Mouse (Mus musculus) neural tube, embryonic 12.5 days (tissue): ENCODE results near the gene Zfp706. TPM values are rescaled to one million over a fixed set of nuclear protein-coding genes. Genes with fewer than 3 reads are reported as not detected.
A peak's percentile ranks its signal among the peaks of the same experiment; 100 is the strongest.

ENCODE experiments used
- ATAC-seq: fragments of 200-750 bp; cut with Nextera tagmentation; 2 replicates; pipeline ENCODE4 v1.8.0; 2017; ENCODE audit warnings: low read depth, mild to moderate bottlenecking, moderate TSS enrichment, moderate library complexity; ENCODE audit not compliant: low FRiP score
- H3K27ac ChIP-seq: fragments of 300-500 bp; sonication (generic); 2 replicates; pipeline ENCODE4 v1.5.1; 2016
- H3K27me3 ChIP-seq: fragments of 300-500 bp; sonication (generic); replicated peaks from 2 replicates; pipeline ENCODE4 v1.6.1; 2016; ENCODE audit warnings: mild to moderate bottlenecking
- H3K36me3 ChIP-seq: fragments of 300-500 bp; sonication (generic); 2 replicates; pipeline ENCODE4 v1.6.1; 2016; ENCODE audit warnings: mild to moderate bottlenecking
- H3K4me1 ChIP-seq: fragments of 300-500 bp; sonication (generic); 2 replicates; pipeline ENCODE4 v1.6.1; 2016
- H3K4me2 ChIP-seq: fragments of 300-500 bp; sonication (generic); replicated peaks from 2 replicates; pipeline ENCODE4 v1.6.1; 2016; ENCODE audit warnings: mild to moderate bottlenecking
- H3K4me3 ChIP-seq: fragments of 300-500 bp; sonication (generic); 2 replicates; pipeline ENCODE4 v1.5.1; 2016
- H3K9ac ChIP-seq: fragments of 300-500 bp; sonication (generic); 2 replicates; pipeline ENCODE4 v1.6.1; 2016; ENCODE audit warnings: mild to moderate bottlenecking
- H3K9me3 ChIP-seq: fragments of 300-500 bp; sonication (generic); 2 replicates; pipeline ENCODE4 v1.6.1; 2016; ENCODE audit warnings: mild to moderate bottlenecking
- WGBS: fragments of 180-500 bp; shearing (Covaris S2); methylation state at CpG from one replicate; pipeline ENCODE4 v1.1.7; 2016; 5-methylcytosine and 5-hydroxymethylcytosine counted together
- polyA plus RNA-seq: library from polyadenylated mRNA; unstranded; fragments of >200 nt; fragmentation: Nextera tagmentation; extraction: Ambion mirVana; gene quantifications from 2 replicates; pipeline ENCODE4 v1.2.1, GENCODE M21; 2016

Zfp706 gene
- polyA plus RNA-seq, 1 experiment from 2014 or later = 432 TPM

DNA sequence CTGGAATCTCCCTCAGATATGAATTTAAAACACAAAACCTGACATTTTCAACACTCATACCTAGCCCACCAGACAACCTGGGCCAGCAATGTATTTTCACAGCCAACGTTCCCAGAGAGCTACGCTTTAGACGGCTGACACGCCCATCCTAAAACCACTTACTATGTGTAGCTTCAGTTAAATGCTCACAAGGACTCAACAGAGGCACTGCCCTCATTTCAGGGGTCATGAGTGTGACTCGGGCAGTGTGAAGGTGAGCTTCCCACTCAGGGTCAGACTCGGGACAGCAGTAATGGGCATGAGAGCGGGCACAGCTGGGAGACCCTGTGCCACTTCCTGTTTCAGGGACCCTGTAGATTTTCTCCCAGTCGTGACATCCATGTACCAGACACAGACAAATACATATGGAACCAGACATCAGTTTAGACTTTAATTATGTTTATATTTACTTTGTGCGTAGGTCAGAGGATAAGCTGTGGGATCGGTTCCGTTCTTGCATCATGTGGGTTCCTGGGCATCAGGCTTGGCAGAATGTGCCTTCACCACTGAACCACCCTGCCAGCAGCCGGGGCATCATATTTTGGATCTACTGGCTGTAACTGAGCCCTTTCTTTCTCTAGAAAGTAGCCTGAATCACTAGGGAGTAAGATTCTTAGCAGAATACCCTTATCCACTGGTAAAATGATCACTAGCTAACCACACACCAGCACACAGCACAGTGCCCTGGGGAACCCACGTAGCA lies 19.4 kb downstream of the Zfp706 start:
- 90% methylated on average over 13 of the region's 13 CpGs for WGBS
- no peak overlapping the region for H3K4me3 ChIP-seq
- H3K27me3 ChIP-seq = no peaks in the 10 kb centered on the region
- ATAC-seq = no peak
- H3K36me3 ChIP-seq = no peaks in the 10 kb centered on the region
- H3K9ac ChIP-seq = no peak overlapping the region
- H3K27ac ChIP-seq = no peak overlapping the region
- no peaks in the 10 kb centered on the region for H3K9me3 ChIP-seq
- H3K4me2 ChIP-seq = no peak overlapping the region
- peaks cover 22% of the 10 kb centered on the region for H3K4me1 ChIP-seq

DNA sequence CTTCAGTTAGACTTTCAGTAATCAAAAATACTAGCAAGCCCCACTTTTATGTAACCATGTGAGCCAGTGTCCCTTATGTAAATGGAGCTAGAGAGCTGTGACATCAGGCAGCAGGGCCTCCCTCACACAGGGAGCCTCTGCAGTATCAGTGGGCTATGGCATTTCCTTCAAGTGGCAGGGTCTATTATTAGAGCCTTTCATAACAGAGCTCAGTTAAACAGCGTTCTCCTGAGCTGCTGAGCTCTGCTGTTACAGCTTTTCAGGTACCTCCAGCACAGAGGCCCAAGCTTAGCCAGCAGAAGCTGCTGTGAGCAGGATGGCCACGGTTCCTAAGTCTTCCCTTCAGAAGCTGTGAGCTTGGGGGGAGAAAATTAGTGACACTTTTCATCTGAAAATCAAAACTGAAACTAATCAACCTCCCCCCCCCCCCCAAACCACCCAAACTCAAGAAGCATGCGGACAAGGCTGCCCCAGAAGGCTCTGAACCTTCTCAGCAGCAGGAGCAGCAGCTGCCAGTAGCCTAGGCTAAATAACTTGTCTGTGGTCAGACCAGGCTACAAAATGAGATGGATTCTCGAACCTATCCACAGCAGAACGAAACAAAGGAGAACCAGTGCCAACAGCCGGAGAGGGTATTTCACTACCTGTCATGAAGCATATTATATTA lies 20.2 kb downstream of the Zfp706 start:
- H3K4me1 ChIP-seq = peaks cover 22% of the 10 kb centered on the region
- ATAC-seq = no peak

DNA sequence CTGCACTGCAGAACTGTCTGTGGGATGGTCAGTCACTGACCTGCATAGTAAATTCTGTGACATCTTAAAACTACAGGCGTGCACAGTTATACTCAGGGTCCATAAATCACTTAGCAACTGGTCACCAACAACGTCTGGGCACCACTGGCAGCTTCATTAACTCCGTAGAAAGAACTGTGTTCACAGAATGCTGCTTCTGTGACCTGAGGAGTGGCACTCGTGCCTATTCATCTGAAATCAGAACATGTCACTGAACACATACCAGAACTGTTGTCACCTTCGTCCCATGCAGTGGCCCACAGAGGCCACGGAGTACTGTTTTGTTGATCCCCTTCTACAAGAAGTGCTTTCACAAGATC lies 22.0 kb downstream of the Zfp706 start:
- no peaks in the 10 kb centered on the region for H3K9me3 ChIP-seq
- no peaks in the 10 kb centered on the region for H3K36me3 ChIP-seq
- H3K9ac ChIP-seq = no peak overlapping the region
- H3K4me1 ChIP-seq = peaks cover 18% of the 10 kb centered on the region
- H3K4me2 ChIP-seq = no peak overlapping the region
- no peaks in the 10 kb centered on the region for H3K27me3 ChIP-seq
- peak; percentile 57; the same call in 1 of the 2 replicates for ATAC-seq
- no peak overlapping the region for H3K4me3 ChIP-seq
- 37% methylated on average over 6 of the region's 6 CpGs for WGBS
- no peak overlapping the region for H3K27ac ChIP-seq

More for the DNA sequence above, 20.2 kb downstream of the Zfp706 start:
- no peaks in the 10 kb centered on the region for H3K36me3 ChIP-seq
- WGBS = 70% methylated on average over 6 of the region's 6 CpGs
- H3K9ac ChIP-seq = no peak overlapping the region
- H3K4me2 ChIP-seq = no peak overlapping the region
- no peaks in the 10 kb centered on the region for H3K27me3 ChIP-seq
- no peak overlapping the region for H3K4me3 ChIP-seq
- no peaks in the 10 kb centered on the region for H3K9me3 ChIP-seq
- no peak overlapping the region for H3K27ac ChIP-seq

DNA sequence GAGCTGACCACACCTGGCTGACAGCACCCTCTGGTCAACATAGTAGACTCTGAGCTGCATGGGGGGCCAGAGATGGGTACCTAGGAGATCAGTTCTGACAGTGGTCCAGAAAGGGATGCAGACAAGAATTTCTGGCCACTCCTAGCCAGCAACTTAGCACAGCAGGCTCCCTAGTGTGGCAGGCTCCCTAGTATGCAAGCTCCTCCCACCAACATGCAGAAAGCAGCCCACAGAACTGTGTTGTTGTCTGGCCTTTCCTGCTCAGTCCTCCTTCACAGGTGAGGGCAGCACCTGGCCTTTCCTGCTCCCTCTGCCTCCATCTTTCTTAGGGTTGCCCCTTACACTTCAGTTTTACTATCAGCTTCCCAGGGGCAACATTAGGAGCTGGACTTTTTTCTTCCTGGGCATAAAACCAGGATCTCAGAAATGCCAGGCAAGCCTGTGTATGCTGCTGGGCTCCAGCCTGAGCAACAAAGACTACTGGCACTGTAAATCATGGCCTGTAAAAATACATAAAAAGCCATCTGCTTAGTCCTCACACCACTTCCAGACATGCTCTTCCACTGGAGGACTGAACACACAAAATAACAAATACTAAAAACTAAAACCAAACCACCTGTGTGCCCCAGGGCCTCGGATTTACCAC lies 22.5 kb downstream of the Zfp706 start:
- WGBS = 62% methylated on average over 1 of the region's 1 CpGs
- Histone ChIP-seq H3K4me3 (no peak overlapping the region), H3K9me3 (no peaks in the 10 kb centered on the region), H3K9ac (no peak overlapping the region), H3K4me2 (no peak overlapping the region), H3K36me3 (no peaks in the 10 kb centered on the region), H3K4me1 (peaks cover 21% of the 10 kb centered on the region), H3K27ac (no peak overlapping the region), H3K27me3 (no peaks in the 10 kb centered on the region)
- 0 out of 2 replicates have a peak, but pooled peaks have one; percentile 2 for ATAC-seq

DNA sequence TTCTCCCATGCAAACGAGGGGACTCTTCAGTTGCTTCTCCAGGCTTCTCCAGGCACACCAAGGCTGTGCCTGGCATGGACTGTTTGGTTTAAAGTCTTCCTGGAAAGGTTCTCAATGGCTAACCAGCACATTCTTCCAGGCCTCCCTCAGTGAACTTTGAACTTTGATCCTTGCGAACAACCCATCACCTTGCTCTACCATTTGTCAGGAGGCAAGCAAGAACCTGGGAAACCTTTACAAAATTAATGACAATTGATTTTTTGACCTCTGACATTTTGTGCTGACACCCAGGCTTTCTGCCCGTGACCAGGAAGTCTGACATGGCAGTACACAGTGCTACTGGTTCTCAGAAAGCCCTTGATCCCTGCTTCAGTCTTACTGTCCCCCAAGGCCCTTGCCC lies 24.1 kb downstream of the Zfp706 start:
- WGBS = 62% methylated on average over 3 of the region's 3 CpGs
- no peak overlapping the region for H3K27ac ChIP-seq
- H3K27me3 ChIP-seq = no peaks in the 10 kb centered on the region
- H3K36me3 ChIP-seq = no peaks in the 10 kb centered on the region
- no peak for ATAC-seq
- H3K9me3 ChIP-seq = no peaks in the 10 kb centered on the region
- no peak overlapping the region for H3K4me2 ChIP-seq
- peaks cover 25% of the 10 kb centered on the region for H3K4me1 ChIP-seq
- H3K9ac ChIP-seq = no peak overlapping the region
- H3K4me3 ChIP-seq = no peak overlapping the region

DNA sequence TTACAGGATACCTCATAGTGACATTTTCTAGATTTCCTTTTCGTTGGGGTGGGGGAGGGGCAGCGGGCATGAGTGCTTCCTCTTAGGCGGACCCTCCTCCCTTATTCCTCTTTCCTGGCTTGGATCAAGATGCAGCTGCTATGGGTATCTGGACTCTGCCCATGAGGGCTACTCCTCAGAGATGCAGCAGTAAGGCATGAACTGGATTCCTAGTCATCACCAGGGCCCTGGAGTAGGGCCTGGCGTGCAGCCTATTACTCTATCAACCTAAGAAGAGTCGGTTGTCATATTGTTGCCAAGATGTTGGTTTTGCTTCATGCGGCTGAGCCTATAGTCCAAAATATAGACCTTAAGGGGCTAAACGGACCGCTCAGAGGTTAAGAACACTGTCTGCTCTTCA lies 27.3 kb downstream of the Zfp706 start:
- Histone ChIP-seq H3K4me1 (peaks cover 13% of the 10 kb centered on the region), H3K36me3 (no peaks in the 10 kb centered on the region), H3K4me2 (peak overlapping the region; percentile 58), H3K9me3 (no peaks in the 10 kb centered on the region), H3K9ac (0 out of 2 replicates have a peak overlapping the region, but pooled peaks have one; percentile 19), H3K27me3 (no peaks in the 10 kb centered on the region), H3K4me3 (peak overlapping the region; percentile 28; the same call in 1 of the 2 replicates), H3K27ac (no peak overlapping the region)
- WGBS = 45% methylated on average over 8 of the region's 8 CpGs
- peak; percentile 49 for ATAC-seq

DNA sequence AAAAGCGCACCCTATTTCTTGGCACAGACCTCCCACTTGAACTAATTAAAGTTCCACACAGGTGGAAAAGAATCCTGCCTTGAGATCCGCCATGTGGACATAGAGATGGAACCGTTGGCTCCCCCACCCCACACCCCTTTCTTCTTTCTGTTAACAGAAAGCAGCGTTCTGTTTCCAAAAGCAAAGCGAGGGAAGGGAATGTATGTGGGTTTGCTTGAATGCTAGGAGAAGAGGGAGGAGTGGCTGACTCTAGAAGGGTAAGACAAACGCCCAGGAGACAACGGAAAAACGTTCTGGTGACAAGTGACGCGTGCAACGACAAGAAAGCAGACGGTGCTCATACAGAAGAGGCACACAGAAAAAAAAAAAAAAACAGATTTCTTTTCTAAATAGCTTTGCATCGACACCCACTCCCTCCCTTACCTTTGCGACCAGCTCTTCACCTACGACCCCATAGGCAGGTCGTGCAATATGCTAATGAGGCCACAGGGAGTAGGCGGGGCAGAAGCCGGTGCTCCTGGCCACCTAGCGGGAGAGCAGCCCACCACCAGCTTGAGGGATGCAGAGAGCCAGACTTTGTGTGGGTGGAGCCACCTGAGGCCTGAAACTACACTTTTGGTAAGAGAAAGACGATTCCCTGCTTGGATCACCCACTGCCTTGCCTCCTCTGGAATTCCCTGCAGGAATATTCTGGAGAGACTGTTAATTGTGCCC lies 27.9 kb downstream of the Zfp706 start:
- ATAC-seq = peak; percentile 87
- Histone ChIP-seq H3K27me3 (no peaks in the 10 kb centered on the region), H3K4me2 (peak overlapping the region; percentile 58), H3K27ac (no peak overlapping the region), H3K4me3 (peak overlapping the region; percentile 28), H3K9ac (peak overlapping the region; percentile 21; the same call in 1 of the 2 replicates), H3K9me3 (no peaks in the 10 kb centered on the region), H3K36me3 (no peaks in the 10 kb centered on the region), H3K4me1 (peaks cover 7% of the 10 kb centered on the region)
- WGBS = 7% methylated on average over 20 of the region's 20 CpGs

DNA sequence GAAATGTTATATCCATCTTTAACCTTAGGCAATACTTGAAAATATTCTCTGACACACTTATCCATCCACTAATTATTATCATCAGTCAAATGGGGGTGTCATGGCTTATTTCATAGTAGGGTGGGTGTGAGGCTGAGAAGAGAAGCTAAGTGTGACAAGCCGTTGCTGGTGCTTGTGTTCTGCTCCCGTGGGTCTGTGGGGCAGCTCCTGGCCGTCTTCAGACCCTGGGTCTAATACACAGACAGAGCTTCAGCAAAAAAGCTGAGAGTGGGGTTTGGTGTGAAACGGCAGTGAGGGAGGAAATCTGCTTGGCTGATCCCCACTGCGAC lies 28.4 kb downstream of the Zfp706 start:
- H3K9ac ChIP-seq = 0 out of 2 replicates have a peak overlapping the region, but pooled peaks have one; percentile 21
- H3K27me3 ChIP-seq = no peaks in the 10 kb centered on the region
- H3K4me1 ChIP-seq = peaks cover 7% of the 10 kb centered on the region
- no peak overlapping the region for H3K27ac ChIP-seq
- peak overlapping the region; percentile 28; the same call in 1 of the 2 replicates for H3K4me3 ChIP-seq
- WGBS = 48% methylated on average over 5 of the region's 5 CpGs
- H3K9me3 ChIP-seq = no peaks in the 10 kb centered on the region
- H3K36me3 ChIP-seq = no peaks in the 10 kb centered on the region
- H3K4me2 ChIP-seq = peak overlapping the region; percentile 58
- 0 out of 2 replicates have a peak, but pooled peaks have one; percentile 26 for ATAC-seq

DNA sequence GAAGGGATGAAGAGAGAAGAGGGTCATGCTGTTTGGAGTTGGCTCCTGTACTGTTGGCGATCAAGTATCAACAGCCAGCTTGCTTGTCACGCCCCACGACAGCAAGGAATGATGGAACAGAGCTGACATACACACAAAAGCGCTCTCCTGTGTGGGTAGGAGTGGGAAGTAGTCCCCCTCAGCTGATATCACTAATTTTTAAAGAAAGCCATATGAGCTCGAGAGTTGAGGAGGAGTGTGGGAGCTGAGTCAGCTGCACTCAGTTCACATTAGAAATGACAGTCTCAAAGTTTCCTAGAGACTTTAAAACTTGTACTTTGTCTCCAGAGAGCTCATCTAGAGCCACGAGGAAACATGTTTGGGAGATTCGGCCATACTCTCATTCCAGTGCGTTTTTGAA lies 29.8 kb downstream of the Zfp706 start:
- no peaks in the 10 kb centered on the region for H3K27me3 ChIP-seq
- H3K4me3 ChIP-seq = no peak overlapping the region
- WGBS = 85% methylated on average over 8 of the region's 8 CpGs
- no peak overlapping the region for H3K4me2 ChIP-seq
- peaks cover 7% of the 10 kb centered on the region for H3K4me1 ChIP-seq
- no peak overlapping the region for H3K9ac ChIP-seq
- no peak overlapping the region for H3K27ac ChIP-seq
- no peaks in the 10 kb centered on the region for H3K36me3 ChIP-seq
- ATAC-seq = no peak
- H3K9me3 ChIP-seq = no peaks in the 10 kb centered on the region

DNA sequence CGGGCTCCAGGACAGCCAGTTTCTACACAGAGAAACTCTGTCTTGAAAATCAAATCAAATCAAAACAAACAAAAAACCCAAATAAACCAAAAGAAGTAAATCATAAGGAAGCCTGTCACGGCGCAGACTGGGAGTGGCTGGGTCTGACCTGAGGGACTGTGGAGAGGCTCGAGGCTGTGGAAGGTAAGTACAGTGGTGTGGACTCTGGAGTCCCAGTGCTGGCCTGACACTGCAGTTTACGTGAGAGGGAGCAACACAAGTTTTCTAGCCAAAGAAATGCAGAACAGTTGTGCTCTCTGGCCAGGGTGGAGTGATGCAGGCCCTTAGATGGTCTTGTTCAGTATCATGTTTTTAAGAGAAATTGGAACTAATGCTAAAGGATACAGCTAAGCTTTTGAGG lies 31.9 kb downstream of the Zfp706 start:
- H3K4me2 ChIP-seq = no peak overlapping the region
- no peak for ATAC-seq
- no peak overlapping the region for H3K9ac ChIP-seq
- no peaks in the 10 kb centered on the region for H3K36me3 ChIP-seq
- H3K27ac ChIP-seq = no peak overlapping the region
- H3K9me3 ChIP-seq = no peaks in the 10 kb centered on the region
- peaks cover 7% of the 10 kb centered on the region for H3K4me1 ChIP-seq
- WGBS = 83% methylated on average over 5 of the region's 5 CpGs
- no peaks in the 10 kb centered on the region for H3K27me3 ChIP-seq
- no peak overlapping the region for H3K4me3 ChIP-seq

DNA sequence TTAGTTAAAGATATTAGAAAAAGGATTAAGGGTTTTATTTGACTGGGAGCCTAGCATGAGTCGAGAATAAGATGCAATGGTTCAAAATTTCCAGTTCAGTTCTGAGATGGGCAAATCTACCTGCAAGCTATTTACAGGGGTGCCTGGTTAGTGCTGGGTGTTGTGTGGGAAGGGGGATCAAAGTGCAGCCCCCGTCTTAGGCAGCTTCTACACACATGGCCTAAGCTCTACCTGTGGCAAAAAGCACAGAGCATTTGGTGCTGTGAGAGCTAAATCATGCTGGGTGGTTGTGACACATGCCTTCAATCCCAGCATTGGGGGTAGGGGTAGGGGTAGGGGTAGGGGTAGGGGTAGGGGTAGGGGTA lies 32.3 kb downstream of the Zfp706 start:
- Histone ChIP-seq H3K9ac (no peak overlapping the region), H3K4me2 (no peak overlapping the region), H3K36me3 (no peaks in the 10 kb centered on the region), H3K4me3 (no peak overlapping the region), H3K4me1 (peaks cover 6% of the 10 kb centered on the region), H3K27me3 (no peaks in the 10 kb centered on the region), H3K9me3 (no peaks in the 10 kb centered on the region), H3K27ac (no peak overlapping the region)
- WGBS = 90% methylated on average over 2 of the region's 2 CpGs
- ATAC-seq = no peak
